Mouse (Mus musculus): ENCODE data around the gene Snrpg. TPM values are rescaled to one million over a fixed set of nuclear protein-coding genes. Genes with fewer than 3 reads are reported as not detected.

Gene Snrpg
- polyA plus RNA-seq, 1 experiment, result 66.9 TPM

DNA sequence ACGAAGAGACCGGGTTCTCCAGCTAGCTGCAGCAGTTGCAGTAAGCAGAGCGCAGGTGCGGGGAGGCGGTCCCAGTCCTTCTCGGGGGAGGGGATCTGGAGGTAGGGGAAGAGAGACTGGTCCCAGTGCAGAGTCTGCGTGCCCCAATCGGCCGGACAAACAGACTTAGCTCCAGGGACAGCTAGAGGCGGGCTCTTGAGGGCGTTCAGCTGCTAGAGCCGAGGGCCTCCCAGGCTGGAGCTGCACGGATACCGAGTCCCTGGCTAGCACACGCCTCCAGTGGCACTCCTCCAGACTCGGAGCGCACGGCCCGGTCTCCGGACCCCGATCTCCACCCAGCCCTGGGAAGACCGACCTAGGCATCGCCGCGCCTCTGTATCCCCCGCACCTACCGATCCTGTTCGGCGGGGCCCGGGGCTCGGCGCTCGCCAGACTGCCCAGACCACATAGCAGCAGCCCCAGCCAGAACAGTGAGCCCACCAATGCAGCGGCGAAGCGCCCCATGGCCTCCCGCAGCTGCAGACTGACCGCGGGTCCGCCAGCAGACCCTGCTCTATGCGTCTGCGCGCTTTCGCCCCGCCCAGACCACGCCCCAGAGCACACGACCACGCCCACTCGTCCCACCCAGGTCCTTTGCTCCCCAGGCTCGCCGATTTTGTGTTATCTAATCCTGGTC, 25.6 kb downstream of the Snrpg start, which contains the start of gene Pcyox1:
Gene Pcyox1 (minus strand): TSS at position 574 of the 676 bp plus-strand sequence.
- WGBS, result under 1% methylated on average over 51 of the region's 51 CpGs
- no peak for DNase-seq (ENCODE audit: low read depth, low spot score)

- WGBS, result under 1% methylated on average over 14 of the region's 14 CpGs
- DNase-seq (ENCODE audit: low read depth, low spot score), result no peak
Measured at GRCm38 (mm10) chr6:86397257-86397980, 26.3 kb downstream of the Snrpg start.

DNA sequence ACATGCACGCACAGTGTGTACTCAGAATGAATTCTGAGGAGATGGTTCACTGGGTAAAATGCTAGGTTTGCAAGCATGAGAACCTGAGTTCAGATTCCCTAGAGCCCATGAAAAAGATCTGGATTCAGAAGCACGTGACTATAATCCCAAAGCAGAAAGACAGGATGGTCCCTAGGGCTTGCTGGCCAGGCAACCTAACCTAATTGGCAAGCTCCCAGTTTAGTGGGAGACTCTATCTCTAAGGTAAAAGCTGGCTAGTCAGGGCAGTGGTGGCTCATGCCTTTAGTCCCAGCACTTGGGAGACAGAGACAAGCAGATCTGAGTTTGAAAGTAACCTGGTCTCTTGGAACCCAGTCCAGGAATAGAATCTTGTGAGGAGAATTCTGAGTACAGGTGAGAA, 27.9 kb downstream of the Snrpg start:
- 81% methylated on average over 2 of the region's 2 CpGs for WGBS
- no peak for DNase-seq (ENCODE audit: low read depth, low spot score)

GRCm38 (mm10) chr6:86399995-86400394, 28.9 kb downstream of the Snrpg start:
- DNase-seq (ENCODE audit: low read depth, low spot score), result no peak
- WGBS, result 38% methylated on average over 2 of the region's 2 CpGs

GRCm38 (mm10) chr6:86400972-86401371, 29.9 kb downstream of the Snrpg start:
- WGBS, result 4% methylated on average over 9 of the region's 9 CpGs
- no peak for DNase-seq (ENCODE audit: low read depth, low spot score)

- 41% methylated on average over 12 of the region's 12 CpGs for WGBS
- DNase-seq (ENCODE audit: low read depth, low spot score), result no peak
Measured at GRCm38 (mm10) chr6:86402681-86403607, 31.8 kb downstream of the Snrpg start.

DNA sequence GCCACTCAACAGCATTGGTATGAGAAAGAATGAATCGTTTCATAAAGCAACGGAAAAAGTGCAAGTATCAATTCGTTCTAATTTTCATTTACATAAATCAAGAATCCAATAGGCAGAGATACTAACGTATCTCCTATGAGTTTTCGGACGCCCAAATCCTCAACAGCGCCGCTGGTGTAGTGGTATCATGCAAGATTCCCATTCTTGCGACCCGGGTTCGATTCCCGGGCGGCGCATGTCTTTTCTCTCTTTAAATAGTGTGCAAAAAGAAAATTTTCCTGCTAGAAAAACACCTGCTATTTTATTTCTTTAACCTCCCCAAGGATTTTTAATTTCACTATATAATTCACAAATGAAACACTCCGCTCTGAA, 32.6 kb downstream of the Snrpg start:
- WGBS, result under 1% methylated on average over 15 of the region's 15 CpGs
- DNase-seq (ENCODE audit: low read depth, low spot score), result no peak

- peak; percentile 85 for DNase-seq (ENCODE audit: low read depth, low spot score)
- under 1% methylated on average over 62 of the region's 62 CpGs for WGBS
Measured at GRCm38 (mm10) chr6:86404100-86404861, 33.2 kb downstream of the Snrpg start, which contains the start of gene Tia1. TSS of gene Tia1 (plus strand) at chr6:86404219.

DNA sequence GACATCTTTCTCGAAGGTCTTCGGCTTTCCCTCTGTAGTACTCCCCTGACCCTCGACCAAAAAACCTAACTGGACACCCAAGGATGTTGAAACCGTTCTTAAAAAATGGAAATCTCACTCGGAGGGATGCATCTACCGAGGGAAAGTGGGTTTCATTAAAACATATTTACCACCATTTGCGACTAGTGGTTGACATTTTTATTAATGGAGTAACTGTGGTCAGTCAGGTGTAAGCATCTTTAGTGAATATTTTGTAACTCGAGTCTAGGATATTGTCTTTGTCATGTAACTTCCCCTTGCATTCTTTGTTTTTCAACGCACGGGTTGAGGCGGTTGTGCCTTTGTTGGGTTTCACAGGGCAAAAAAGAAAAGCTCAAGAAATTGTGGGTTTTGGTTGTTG, 33.9 kb downstream of the Snrpg start:
- WGBS, result under 1% methylated on average over 11 of the region's 11 CpGs
- DNase-seq (ENCODE audit: low read depth, low spot score), result no peak

DNA sequence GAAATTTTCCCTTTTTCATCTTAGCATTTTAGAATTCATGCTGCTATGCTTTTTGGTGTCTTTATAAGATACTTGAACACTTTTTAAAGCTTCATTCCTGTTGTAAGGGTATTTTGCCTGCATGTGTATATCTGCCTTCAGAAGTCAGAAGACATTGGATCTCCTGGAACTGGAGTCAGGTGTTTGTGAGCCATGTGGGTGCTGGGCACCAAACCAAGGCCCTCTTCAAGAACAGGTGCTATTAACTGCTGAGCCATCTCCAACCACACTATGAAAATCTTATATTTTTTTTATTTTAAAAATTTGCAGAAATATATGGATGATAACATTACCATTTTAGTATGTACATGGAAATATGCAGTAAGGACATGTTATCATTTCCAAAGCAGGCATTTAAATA, 35.2 kb downstream of the Snrpg start:
- no peak for DNase-seq (ENCODE audit: low read depth, low spot score)

DNA sequence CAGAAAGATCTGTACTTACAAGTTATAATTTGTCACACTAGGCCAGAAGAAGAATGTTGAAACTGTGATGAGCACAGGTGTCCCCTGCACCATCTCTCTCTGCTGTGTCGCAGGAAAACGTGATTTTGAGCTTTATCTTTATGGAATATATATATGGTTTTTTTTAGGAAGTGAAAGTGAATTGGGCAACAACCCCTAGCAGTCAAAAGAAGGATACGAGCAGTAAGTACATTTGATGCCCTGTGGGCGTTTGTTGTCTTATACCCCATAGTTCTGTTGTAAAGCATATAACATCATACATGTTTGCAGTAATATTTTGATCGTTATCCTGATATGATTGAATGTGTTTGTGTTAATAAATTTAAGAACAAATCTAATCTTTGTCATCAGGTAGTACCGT, 47.6 kb downstream of the Snrpg start:
- WGBS, result 87% methylated on average over 6 of the region's 6 CpGs
- DNase-seq (ENCODE audit: low read depth, low spot score), result no peak

DNA sequence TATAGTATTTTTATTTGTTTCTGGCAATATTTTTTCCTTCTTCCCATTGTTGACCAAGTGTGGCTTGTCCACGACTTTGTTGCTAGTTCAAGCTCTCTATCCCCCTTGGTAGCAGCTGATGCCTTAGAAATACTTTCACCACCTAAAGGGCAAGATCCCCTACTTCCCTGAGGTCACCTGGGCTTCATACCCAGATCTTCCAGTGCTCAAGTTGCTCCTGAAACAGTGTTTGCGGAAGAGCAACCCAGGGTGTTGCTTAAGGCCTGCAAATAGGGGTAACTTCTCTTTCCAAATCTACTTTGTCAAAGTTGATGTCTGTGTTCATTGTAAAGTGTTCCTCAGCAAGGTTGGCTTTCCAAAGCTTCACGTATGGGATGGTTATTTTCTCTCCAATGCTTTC, 48.1 kb downstream of the Snrpg start:
- DNase-seq (ENCODE audit: low read depth, low spot score), result no peak
- WGBS, result 89% methylated on average over 3 of the region's 3 CpGs

DNA sequence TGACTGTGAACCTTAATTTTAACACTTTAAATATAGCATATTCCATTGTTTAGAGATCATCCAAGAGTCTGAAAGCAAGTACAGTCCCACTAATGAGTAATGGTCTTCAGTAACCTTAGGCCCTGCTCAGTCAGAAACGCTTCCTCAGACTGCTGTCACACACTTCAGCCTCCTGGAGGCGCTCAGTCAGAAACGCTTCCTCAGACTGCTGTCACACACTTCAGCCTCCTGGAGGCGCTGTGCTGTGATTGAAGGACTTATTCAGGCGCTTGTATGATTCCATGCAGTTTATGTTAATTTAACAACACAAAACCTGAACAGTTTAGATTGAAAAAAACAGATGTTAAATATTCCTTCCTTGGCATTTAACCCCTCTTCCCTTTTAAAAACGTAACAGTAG, 49.4 kb downstream of the Snrpg start:
- WGBS, result 82% methylated on average over 6 of the region's 6 CpGs

DNA sequence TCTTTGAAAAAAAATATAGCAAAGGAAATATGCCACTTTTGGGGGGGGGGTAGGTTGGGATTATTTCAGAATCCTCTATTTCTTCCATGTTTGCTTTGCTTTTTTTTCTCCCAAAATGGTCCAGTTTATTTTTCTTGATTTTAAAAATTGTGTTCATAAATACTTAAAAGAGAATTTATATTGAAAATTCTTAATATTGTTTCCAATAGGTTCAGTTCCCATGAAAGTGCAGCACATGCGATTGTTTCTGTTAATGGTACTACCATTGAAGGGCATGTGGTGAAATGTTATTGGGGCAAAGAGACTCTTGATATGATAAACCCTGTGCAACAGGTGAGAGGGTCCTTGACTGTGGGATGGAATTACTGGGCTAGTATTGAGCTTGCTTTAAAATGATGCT, 55.3 kb downstream of the Snrpg start, which contains the start of gene Gm44790:
Gene Gm44790 (plus strand): TSS at position 301 of the 400 bp plus-strand sequence.
- DNase-seq (ENCODE audit: low read depth, low spot score), result no peak
- 98% methylated on average over 1 of the region's 1 CpGs for WGBS

More for the DNA sequence above, 49.4 kb downstream of the Snrpg start:
- no peak for DNase-seq (ENCODE audit: low read depth, low spot score)

Other genes starting within 250 kb of the Snrpg start
- 7.2 and 11.4 TPM in 2 replicates for gene Tgfa, start 176.1 kb upstream of the Snrpg start, polyA plus RNA-seq (2012; rRNA removed)
- gene Fam136a, start 5.7 kb upstream of the Snrpg start, polyA plus RNA-seq (2012; rRNA removed), result 21.2 and 28.3 TPM in 2 replicates
- 19.3 and 27.3 TPM in 2 replicates for gene Pcyox1, start 25.9 kb downstream of the Snrpg start, polyA plus RNA-seq (2012; rRNA removed)
- gene Tia1, start 32.9 kb downstream of the Snrpg start, polyA plus RNA-seq (2012; rRNA removed), result 7.8 and 14.6 TPM in 2 replicates
- 3.2 and 6.3 TPM in 2 replicates for gene Gm44790, start 55.4 kb downstream of the Snrpg start, polyA plus RNA-seq (2012; rRNA removed)
- 8.6 and 10.0 TPM in 2 replicates for gene C87436, start 67.1 kb downstream of the Snrpg start, polyA plus RNA-seq (2012; rRNA removed)
- 163 and 168 TPM in 2 replicates for gene Pcbp1, start 155.0 kb downstream of the Snrpg start, polyA plus RNA-seq (2012; rRNA removed)